Mouse (Mus musculus) megakaryocyte, embryonic 14.5 days (primary cell): Measurements from ENCODE around the gene Gtdc1.

Source experiments
- FLI1 ChIP-seq: IDR thresholded peaks from 2 replicates; pipeline ENCODE4 v1.6.1; 2012; ENCODE audit warnings: low read length, inconsistent platforms, mixed read lengths
- GATA1 ChIP-seq: IDR thresholded peaks from 3 replicates; pipeline ENCODE4 v1.6.1; 2012; ENCODE audit warnings: mixed read lengths, low read length, inconsistent platforms, borderline replicate concordance

DNA sequence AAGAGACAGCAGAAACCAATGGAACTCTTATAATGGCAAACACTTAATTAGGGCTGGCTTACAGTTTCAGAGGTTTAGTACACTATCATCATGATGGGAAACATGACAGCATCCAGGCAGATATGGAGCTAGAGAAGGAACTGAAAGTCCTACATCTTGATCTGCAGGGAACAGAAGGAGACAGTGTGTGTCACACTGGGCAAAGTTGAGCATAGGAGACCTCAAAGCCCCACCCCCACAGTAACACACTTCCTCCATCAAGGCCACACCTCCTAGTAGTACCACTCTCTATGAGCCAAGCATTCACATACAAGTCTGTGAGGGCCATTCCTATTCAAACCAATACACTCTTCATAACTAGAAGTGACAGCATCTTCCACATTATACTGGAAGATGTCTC is 109.7 kb downstream of the Gtdc1 start:
- TF ChIP-seq FLI1 (no peak), GATA1 (no peak)
